Mouse (Mus musculus) retina, postnatal 7 days (tissue): ENCODE results near the gene Nr1i3.

Experiments used
- DNase-seq: peaks from one replicate; pipeline ENCODE4 v3.0.0-alpha.2; 2012; ENCODE audit warnings: low read depth, low spot score

Gene Nr1i3

DNA sequence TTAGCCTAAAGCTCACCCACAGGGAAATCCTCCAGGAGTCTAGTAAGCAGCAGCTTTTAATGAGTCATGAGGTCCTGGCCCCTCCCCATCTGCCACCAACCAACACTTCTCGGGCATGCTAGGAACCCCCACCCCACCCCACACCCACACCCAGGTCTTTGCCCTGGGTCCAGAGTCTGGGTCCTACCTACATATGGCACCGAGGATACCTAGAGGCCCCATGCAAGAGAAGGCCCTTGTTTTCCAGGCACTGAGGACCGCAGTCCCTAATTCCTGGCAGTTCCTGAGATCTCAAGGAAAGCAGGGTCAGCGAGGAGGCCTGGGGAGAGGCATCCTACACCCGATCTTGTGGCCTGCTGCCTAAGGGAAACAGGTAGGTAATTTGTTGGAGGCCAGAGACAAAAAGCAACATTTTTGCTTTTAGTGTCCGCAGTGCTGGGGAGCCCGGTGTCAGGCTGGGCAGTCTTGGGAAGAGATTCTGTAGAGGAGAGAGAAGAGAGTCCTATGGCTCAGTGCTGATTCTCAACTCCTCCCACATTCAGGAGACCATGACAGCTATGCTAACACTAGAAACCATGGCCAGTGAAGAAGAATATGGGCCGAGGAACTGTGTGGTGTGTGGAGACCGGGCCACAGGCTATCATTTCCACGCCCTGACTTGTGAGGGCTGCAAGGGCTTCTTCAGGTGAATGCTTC is at the start of gene Nr1i3:
TSS of gene Nr1i3 (plus strand) at position 170 of the 696 bp plus-strand sequence.
- no peak for DNase-seq

DNA sequence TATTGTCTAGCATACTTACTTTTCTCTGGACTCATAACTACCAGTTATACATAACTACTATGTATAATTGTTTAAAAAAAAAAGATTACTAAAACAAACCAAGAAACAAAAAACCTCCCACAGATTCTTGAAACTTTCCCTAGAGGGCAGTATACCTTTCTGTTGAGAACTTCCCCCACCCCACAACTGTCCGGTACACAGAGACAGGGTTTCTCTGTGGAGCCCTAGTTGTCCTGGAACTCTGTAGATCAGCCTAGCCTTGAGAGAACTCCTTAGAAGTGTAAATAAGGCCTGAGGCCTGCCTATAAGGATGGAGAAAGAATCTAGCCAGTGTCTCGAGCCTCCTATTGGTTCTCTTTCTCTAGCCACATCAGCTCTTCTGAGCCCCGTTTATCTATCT is 49.5 kb upstream of the Nr1i3 start:
- DNase-seq: no peak

DNA sequence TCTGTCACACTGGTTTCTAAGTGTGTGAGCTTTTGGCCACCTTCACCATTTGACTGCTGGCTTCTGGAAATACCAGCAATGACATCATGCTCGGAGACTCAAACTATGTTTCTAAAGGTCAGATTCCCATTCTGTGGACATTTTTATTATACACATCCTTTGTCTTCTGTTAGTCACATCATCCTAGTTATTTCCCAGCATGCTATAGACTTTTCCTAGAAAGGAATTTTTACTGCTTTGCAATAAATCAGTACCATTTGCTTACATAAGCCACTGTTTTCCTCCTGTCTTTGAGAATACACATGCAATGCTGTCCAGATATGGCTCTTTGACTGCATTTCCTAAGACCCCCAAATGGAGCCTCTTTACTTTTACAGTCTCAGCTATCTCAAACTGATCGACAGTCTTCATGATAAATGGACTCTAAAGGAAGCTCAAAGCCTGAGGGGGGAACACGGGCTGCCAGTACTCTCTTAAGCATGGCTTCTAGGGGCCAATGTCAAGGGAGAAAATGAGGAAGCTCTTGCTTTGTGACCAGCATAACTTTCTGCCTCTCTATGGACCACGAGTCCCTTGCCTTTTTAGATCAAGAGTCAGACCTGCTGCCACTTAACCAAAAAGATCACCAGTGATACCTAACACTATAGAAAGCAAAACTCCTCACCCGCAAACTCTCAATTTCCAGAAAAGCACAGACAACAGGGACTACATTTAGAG is 48.0 kb upstream of the Nr1i3 start:
- DNase-seq: no peak

DNA sequence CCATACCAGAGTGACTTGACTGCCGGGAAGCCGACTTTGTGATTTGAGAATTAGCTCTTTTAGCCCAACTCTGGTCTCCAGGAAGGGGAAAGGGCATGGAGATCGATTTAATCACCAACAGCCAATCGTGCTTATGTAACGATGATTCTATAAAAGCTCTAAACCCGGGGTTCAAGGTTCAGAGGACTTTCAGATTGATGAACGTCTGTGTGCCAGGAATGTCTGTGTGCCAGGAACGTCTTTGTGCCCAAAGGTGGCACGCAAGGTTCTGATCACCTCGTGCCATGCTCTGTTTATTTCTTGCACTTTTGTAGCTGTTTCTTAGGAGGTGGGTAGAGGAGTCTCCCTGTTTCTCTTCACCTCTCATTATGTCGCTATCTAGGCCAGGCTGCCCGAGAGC is 44.9 kb upstream of the Nr1i3 start:
- DNase-seq: no peak

DNA sequence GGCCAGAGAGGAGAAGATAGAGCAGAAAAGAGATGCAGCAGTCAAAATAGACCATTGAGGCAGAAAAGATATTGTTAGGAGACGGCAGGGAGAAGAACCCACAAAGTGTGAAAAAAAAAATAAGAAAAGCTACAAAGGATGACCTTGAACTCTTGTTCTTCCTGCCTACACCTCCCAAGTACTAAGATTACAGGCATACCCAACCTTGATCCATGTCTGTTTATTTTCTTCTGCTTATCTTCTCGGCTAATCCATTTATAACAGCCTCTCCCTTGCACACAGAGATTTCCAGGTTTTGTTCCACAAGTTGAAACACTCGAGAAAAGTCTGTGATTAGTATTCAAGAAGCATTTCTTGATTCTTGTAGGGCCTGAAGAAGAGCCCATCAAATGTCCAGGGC is 43.9 kb upstream of the Nr1i3 start:
- no peak for DNase-seq

DNA sequence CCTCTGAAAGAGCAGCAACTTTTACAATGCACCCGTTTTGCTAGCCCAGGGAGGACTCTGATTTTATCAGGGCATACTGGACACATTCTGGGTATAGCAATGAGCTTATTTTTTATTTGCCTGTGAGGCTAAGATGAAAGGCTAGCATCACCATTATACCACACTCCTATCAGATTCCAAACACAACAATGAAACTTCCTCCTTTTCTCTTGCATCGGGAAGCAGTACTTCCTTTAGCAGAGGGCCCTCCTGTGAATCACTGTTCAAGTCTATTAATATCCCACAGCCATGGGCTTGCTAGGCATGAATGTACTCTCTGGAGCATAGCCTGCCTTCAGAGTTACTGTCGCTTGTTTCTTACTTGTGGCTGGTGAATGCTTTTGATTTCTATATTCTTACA is 42.6 kb upstream of the Nr1i3 start:
- no peak for DNase-seq

DNA sequence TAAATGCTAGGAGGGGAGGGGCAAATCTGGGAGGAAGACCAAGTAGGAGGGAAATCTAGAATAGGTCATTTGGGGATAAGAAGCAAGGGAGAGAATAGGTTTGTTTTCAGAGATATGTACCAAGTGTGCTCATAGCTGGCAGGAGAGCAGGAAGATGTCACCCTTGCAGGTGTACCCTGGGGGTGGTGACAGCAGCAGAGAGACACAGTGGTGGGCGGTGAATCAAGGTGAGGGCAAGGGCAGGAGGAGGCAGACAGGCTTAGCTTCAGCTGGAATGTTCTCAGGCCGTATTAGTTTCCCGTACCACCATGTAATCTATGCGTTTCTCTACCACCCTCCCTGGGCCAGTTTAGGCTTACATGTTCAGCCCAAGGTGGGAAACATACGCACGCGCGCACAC is 41.0 kb upstream of the Nr1i3 start:
- DNase-seq: no peak

DNA sequence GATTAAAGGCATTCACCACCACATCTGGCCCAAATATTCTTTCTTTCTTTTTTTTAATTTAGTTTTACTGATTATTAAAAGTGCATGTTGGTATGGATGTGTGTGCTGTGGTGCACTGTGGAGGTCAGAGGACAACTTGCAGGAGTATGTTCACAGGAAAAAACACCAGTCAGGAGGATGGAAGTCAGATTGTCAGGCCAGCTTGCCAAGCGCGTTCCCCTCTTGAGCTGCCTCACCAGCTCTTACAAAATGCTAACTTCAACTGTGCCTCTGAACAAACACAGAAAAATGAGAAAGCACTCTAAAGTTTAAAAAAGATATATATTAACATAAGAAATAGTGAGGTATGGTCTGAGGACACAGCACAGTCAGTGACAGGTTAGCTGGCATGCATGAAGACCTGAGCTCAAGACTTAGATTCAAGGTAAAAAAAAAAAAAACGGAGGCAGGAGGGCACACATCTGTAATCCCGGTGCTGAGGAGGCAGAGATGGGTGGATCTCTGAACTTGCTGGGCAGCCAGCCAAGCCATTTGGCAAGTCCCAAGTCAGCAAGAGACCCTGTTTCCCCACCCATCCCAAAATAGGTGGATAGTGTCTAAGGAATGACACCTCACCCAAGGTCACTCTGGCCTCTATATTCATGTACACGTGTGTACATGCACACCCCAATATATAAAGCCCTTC is 34.1 kb upstream of the Nr1i3 start:
- DNase-seq: no peak

DNA sequence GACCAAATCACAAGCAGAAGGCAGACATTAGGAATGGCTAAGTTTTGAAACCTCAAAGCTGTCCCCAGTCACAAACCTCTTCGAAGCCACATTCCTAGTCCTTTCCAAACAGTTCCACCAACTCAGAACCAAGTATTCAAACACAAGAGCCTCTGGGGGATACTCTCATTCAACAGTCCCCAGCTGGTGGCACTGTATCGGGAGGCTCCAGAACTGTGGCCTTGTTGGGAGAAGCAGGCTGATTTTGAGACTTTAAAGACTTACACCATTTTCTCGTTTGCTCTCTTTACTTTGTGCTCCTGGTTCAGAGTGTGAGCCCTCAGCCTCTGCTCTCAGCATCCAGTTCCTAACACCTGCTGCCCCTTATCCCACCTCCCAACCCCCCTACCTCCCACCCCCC is 30.7 kb upstream of the Nr1i3 start:
- DNase-seq: no peak

DNA sequence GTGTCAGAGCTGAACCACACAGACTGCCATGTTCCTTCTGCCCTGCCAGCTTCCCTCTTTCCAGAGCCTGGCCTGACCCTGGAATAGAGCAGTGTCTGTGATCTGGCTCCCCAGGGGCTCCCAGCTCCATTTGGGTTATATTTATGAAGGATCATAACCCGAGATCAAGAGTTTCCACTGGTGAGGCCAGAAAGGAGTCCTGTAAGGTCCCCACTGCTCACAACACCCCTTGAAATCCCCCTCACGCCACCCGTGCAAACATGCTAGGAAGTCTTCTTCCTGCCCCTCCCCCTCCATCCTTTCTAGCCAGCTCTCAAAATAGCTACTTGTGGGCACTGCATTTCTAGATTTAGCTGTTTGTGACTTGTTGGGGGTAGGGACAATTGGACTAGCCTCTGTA is 30.1 kb upstream of the Nr1i3 start:
- no peak for DNase-seq

DNA sequence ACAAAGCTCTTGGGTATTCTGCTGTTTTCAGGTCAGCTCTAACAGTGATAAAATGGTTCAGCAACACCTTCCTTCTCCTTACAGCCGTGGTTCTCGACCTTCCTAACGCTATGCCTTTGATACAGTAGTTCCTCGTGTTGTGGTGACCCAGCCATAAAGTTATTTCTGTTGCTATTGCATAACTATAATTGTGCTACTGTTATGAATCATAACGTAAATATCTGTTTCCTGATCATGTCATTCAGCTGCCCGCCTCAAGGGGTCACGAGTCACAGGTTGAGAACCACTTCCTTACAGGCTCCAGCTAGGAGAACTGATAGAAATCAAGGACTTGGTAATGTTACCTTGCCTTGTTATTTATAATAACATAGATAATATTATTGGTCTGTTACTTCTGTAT is 29.5 kb upstream of the Nr1i3 start:
- no peak for DNase-seq

DNA sequence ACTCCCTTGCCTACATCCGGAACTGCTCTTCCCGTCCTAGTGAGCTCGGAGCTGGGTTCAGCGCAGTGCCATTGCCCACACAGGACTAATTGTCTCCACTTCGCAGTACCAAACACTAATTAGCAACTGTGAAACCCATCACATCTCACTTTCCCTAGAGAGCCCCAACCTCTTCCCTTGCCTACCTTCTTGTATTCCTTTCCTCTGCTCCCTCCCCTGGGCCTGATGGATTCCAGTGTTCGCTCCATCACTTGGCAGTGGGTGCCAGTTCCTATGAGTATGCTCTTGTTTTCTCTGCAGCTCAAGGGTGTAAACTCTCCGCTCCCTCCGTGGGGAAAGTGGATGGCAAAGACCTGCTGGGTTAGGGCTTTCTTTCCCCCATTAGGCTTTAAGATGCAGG is 28.1 kb upstream of the Nr1i3 start:
- DNase-seq: no peak

DNA sequence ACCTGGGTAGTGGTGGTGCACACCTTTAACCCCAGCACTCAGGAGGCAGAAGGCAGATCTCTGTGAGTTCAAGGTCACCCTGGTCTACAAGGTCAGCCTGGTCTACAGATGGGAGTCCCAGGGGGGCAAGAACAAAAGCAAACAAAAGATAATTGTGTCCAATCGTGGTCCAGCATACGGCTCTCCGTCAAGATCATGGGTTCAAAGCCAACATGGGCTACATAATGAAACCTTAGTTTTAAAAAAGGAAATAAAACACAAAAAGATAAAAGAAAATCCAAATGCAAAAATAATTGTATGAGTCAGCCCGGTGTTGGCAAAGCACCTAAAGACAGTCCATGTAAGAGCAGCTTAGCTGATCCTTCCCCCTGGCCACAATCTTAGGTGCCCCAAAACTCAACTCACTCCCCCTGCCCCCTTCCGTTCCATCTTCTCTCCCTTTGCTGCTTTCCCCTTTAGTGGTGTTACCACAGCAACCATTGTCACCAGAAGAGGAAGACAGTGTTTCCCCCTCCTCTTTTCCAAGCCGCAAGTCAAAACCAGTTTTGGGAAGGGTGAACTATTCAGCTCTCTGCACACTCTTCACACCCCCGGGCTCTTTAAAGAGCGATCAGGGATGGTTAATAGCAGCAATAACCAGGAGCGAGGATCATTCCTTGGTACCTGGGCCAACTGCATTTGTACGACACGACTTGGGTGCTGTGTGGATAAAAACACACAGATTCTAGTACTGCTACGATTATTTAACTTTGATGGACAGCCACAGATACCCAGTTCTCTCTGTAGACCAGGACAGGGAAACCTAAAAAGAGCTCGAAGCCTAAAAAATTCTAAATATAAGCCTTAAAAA is 25.7 kb upstream of the Nr1i3 start:
- DNase-seq: no peak

DNA sequence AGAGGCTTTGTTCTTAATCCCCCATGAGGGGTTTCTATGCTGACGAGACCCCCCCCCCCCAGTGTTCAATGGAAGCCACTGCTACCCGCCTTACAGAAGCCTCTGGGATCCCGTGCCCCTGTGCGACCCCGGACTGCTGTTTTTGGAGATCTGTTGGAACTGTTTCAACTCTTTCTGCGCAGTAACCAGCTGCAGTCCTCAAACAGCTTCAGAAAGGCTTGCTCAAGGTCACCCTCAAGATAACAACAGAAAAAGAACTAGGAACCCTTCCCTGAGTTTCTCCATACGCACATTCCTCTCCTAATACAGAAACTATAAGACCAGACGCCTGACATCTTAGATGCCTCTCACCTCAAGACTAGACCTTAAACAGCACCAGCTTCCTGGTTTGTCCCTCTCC is 24.7 kb upstream of the Nr1i3 start:
- no peak for DNase-seq

DNA sequence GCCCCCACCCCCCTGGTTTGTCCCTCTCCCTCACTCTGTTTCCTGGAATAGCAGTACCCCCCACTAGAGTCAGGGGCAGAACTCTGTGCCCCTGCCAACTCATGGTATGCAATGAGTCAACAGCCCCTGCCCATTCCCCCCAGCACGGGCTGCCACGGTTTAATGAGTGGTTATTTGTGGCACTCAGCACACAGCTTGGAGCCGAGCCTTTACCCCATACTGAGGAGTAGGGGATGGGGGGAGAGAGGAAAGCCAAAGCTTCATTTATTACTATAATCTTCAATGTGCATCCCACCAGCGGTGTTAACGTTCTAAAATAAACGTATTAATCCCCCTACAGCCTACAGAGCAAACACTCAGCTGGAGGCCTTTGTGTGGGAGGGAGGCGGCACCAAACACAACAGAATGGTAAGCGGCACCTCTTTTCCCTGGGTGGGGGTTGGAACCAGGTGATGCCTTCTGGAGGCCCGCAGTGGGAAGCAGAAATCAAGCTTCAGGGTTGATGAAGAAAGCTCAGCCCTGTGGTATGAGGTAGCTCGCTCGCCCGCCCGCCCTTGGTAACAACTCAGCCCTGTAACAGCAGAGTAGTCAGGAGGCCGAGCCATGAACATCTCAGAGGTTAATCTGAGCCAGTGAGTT is 24.2 kb upstream of the Nr1i3 start:
- no peak for DNase-seq

DNA sequence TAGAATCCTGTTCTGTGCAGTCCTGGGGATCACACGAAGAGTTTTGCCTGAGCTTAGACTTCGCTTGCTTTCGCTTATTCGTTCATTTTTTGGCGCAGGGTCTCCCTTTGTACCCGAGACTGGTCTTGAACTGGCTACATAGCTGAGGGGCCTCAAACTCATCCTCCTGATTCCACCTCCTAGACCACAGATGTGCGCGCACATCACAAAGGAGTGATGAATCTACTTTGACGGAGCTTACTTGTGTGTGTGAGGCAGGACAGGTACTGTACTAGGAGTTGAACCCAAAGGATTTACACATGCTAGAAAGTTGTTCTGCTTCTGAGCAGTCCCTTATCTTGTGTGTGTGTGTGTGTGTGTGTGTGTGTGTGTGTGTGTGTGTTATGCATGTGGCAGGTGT is 22.9 kb upstream of the Nr1i3 start:
- no peak for DNase-seq

DNA sequence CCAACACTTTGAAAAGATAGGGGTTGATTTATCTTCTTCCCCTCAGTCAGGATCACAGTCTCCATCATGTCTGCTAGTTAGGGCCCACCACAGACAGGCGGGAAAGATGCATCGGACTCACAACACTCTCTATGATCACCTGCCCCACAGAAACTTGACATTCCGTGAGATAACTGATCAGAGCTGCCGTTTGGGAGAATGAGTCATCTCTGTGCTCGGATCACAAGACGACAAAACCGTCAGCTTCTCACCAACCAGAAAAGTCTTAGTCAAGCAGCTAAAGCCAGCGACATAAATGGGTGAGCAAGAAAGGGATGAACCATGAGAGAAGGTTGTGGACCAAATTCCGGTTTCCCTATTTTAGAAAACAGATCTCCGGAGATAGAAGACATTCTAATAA is 21.5 kb upstream of the Nr1i3 start:
- DNase-seq: no peak

DNA sequence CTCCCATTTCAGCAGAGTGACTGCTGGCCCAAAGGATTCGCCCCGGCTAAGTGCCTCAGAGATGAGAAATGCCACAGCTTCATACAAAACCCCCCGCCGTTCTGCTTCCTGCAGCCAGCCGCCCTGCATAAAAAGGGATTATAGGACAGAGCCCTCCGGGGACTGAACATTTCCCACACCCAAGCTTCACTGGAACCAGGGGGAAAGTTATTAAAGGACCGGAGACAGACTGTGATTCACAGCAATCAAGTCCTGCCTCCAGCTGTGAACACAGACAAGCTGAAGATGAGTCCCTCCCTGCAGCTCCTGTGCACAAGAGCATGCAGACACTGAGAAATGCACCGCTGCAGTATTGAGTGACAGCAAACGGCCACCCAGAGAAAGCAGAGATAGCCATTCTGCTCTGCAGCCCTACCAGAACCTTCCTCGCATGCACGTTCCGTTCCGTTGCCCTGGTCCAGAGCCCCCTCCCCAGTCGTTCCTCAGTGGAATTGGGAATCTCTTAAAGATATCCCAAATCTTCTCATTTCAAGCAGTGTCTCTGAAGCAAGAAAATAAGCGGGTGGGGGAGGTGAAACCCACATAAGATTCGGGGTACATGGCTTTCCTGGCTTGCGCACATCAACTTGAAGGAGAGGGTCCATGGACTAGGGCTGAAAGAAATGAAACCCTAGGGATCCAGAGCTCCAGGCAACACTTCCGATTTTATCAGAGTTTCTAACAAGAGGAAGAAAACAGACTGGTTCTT is 20.5 kb upstream of the Nr1i3 start:
- DNase-seq: no peak

DNA sequence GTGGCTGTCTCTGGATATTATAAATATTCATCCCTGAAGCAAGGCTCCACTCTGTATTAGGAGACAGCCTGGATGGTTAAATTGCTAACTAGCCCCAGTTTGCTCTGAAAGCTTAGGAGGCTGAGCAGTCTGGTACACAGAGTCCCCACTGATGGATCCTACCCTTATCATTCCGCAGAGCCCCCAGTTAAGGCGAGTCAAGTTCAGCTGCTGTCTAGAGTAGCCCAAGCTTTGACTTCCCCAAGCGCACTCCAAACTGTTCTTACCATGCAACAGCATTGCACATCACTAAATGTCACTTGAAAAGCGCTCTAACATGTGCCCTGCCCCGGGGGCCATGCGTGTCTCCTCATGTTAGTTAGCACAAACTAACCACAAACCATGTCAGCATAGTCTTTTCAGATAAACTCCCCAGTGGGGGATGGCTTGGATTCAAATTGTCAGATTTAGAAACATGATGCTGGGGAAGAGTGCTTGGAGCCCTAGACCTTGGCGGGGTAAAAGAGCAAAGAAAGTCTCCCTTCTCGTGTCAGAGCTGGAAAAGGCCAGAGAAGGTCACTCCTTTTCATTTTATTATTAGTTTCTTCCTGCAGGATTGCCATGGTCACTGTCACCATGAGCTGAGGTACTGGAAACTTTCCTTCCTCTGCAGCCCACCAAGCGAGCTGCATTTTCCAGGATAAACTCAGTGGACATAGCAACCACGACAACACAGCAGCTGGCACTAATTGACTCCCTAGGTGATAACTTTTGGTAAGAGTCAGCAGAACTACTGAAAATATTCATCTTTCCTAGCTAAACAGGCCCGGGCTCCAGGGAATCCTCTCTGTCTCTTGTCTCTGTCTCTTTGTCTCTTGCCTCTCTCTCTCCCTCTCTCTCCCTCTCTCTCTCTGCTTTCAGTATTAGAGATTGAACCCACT is 19.6 kb upstream of the Nr1i3 start:
- no peak for DNase-seq
